Mouse (Mus musculus): ENCODE measurements around the gene Nkg7. TPM values are rescaled to one million over a fixed set of nuclear protein-coding genes. Genes with fewer than 3 reads are reported as not detected.

Gene Nkg7
- polyA plus RNA-seq, 1 experiment = not detected

GRCm38 (mm10) chr7:43483236-43483635, 46.4 kb downstream of the Nkg7 start:
- no peak for TF ChIP-seq MYOD1 (IDR thresholded peaks at IDR 0.05; ENCODE audit: control insufficient read depth in 1 of 3, insufficient read length in 2 of 3, low read depth in 2 of 3)
- no peak for TF ChIP-seq CEBPB (IDR thresholded peaks at IDR 0.05; ENCODE audit: insufficient read depth, poor library complexity, severe bottlenecking)
- no peak for TF ChIP-seq E2F4 (IDR thresholded peaks at IDR 0.05; ENCODE audit: insufficient read depth)
- TF ChIP-seq REST (IDR thresholded peaks at IDR 0.05; ENCODE audit: insufficient read depth, insufficient read length) = peak; percentile 83
- no peak for TF ChIP-seq MYOG (IDR thresholded peaks at IDR 0.05; ENCODE audit: control insufficient read depth in 1 of 3, insufficient read depth in 1 of 3, insufficient read length in 2 of 3, low read depth in 2 of 3)
- H3K4me2 ChIP-seq (ENCODE audit: low read depth) = no peak overlapping the region
- H3ac ChIP-seq (ENCODE audit: control insufficient read depth, insufficient read length) = no peak overlapping the region
- no peak overlapping the region for H3K4me3 ChIP-seq
- H3K36me3 ChIP-seq (ENCODE audit: control insufficient read depth, insufficient read depth) = no peaks in the 10 kb centered on the region
- H3K27me3 ChIP-seq (ENCODE audit: control insufficient read depth, insufficient read depth, insufficient read length) = no peaks in the 10 kb centered on the region
- H3K79me2 ChIP-seq (ENCODE audit: control insufficient read depth, insufficient read depth) = no peaks in the 10 kb centered on the region

Other genes starting within 250 kb of the Nkg7 start
- gene Zfp715, start 123.8 kb upstream of the Nkg7 start, polyA plus RNA-seq (2012; fragmentation: generic; extraction: Trizol) = 2.7 TPM
- gene Siglecf, start 85.7 kb upstream of the Nkg7 start, polyA plus RNA-seq (2012; fragmentation: generic; extraction: Trizol) = not detected
- 1.0 TPM for gene Siglecg, start 28.9 kb upstream of the Nkg7 start, polyA plus RNA-seq (2012; fragmentation: generic; extraction: Trizol)
- not detected for gene Lim2, start 9.4 kb upstream of the Nkg7 start, polyA plus RNA-seq (2012; fragmentation: generic; extraction: Trizol)
- gene Cldnd2, start 3.7 kb downstream of the Nkg7 start, polyA plus RNA-seq (2012; fragmentation: generic; extraction: Trizol) = not detected
- 244 TPM for gene Etfb, start 7.0 kb downstream of the Nkg7 start, polyA plus RNA-seq (2012; fragmentation: generic; extraction: Trizol)
- gene Gm45233, start 7.1 kb downstream of the Nkg7 start, polyA plus RNA-seq (2012; fragmentation: generic; extraction: Trizol) = 0.12 TPM
- gene Vsig10l, start 26.1 kb downstream of the Nkg7 start, polyA plus RNA-seq (2012; fragmentation: generic; extraction: Trizol) = 0.73 TPM
- 4.9 TPM for gene Iglon5, start 53.0 kb downstream of the Nkg7 start, polyA plus RNA-seq (2012; fragmentation: generic; extraction: Trizol)
- gene 4931406B18Rik, start 68.9 kb downstream of the Nkg7 start, polyA plus RNA-seq (2012; fragmentation: generic; extraction: Trizol) = not detected
- 0.02 TPM for gene Cd33, start 107.4 kb downstream of the Nkg7 start, polyA plus RNA-seq (2012; fragmentation: generic; extraction: Trizol)
- gene Zfp658, start 125.2 kb downstream of the Nkg7 start, polyA plus RNA-seq (2012; fragmentation: generic; extraction: Trizol) = 0.72 TPM
- 2.8 TPM for gene Zfp719, start 142.5 kb downstream of the Nkg7 start, polyA plus RNA-seq (2012; fragmentation: generic; extraction: Trizol)
- gene Zfp819, start 170.1 kb downstream of the Nkg7 start, polyA plus RNA-seq (2012; fragmentation: generic; extraction: Trizol) = not detected
- not detected for gene Ceacam18, start 197.6 kb downstream of the Nkg7 start, polyA plus RNA-seq (2012; fragmentation: generic; extraction: Trizol)
- not detected for gene Siglece, start 223.1 kb downstream of the Nkg7 start, polyA plus RNA-seq (2012; fragmentation: generic; extraction: Trizol)
- gene Ctu1, start 234.9 kb downstream of the Nkg7 start, polyA plus RNA-seq (2012; fragmentation: generic; extraction: Trizol) = 9.9 TPM

All from myocyte (in vitro differentiated cells).